ENCODE assay signal across 10 mouse cellular contexts in genomic region chr7:141485186-141485585, GRCm38 (mm10).
"Had no signal": no experiment of that assay in that cellular context is flagged by ENCODE, and none has a peak within 500 bp of the region (broad histone marks: within the 10 kb centered on the region; RNA-seq: fewer than 3 reads in every experiment).

No protein-coding gene starts in this region.

- DNase-seq: lung, adult 18-20 months; lung, embryonic 14.5 days; lung, postnatal 10 days; lung, postnatal 4 days; midbrain, embryonic 14.5 days; retina, postnatal 1 day; right cerebral cortex, postnatal 14 days; thymus, adult 2 months; thymus, postnatal 25 days; thymus, postnatal 4 days had no signal
